Mouse (Mus musculus): Measurements from ENCODE around the gene Rdh9. TPM values are rescaled to one million over a fixed set of nuclear protein-coding genes. Genes with fewer than 3 reads are reported as not detected.

Gene Rdh9
- polyA plus RNA-seq (2017; shearing (Covaris generic)): 1 to 10 TPM in 1 of 2 experiments, under 1 TPM in 1; 0.13 to 2.6 TPM

DNA sequence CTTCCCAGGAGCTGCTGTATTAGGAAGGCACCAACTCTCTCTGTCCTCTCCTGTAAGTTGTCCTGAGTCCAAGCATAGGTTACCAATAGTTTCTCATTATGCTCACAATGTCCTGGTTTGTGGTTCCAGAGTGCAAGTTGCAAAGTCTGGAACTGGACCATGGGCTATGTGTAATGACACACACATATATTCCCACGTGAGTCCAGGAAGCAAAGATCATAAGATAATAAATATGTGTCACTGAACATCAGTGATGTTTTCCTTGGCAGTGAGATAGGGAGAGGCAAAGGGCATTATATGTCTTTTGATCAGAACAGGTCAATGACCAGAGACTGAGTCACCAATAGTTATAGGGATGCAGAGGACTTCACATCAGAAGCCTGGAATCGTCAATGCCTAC is at the start of gene Rdh9:
Rdh9 (plus strand) TSS at position 376 of the 400 bp plus-strand sequence.

GRCm38 (mm10) chr10:127739083-127739660 is 37.0 kb upstream of the Rdh9 start, which contains the start of gene Zbtb39:
Gene Zbtb39 (plus strand): TSS chr10:127739538.

DNA sequence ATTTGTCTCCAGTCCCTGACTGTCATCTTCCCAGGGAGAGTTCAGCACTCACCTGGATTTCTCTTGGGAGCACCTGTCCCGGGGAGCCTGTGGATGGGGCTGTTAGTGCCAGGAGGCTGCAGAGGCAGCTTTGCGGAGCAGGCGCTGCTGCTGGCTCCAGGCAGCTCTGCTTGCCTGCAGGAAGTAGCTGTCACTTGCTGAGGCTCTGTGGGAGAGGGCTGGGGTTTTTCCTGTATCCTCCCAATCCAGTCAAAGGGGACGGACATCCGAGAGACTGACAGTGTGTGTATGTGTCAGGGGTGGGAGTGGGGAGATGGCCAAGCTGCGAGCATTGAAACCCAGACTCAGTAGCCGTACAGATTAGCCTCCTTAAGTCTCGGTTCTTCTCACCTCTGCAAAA is 24.6 kb upstream of the Rdh9 start, which contains the start of gene Gpr182:
Gpr182 (minus strand) TSS at position 185 of the 400 bp plus-strand sequence.

GRCm38 (mm10) chr10:127759181-127760110 is 16.7 kb upstream of the Rdh9 start, which contains the start of the genes Rdh1 and Rdh16f1:
Gene Rdh1 (plus strand): TSS chr10:127759721.
Gene Rdh16f1 (plus strand): TSS chr10:127759787.

GRCm38 (mm10) chr10:127800891-127801290 is 24.7 kb downstream of the Rdh9 start, which contains the start of gene Rdh16:
Gene Rdh16 (plus strand): TSS chr10:127801152.

Other genes with a start within 250 kb of the Rdh9 start
- gene Nxph4, start 241.8 kb upstream of the Rdh9 start, polyA plus RNA-seq (2017; shearing (Covaris generic)): under 1 TPM in 1 of 2 experiments, not detected in 1; 0.17 TPM
- gene Lrp1, start 155.2 kb upstream of the Rdh9 start, polyA plus RNA-seq (2017; shearing (Covaris generic)): 1 to 10 TPM in 1 of 2 experiments, under 1 TPM in 1; 0.36 to 2.3 TPM
- 100 to 1,000 TPM; 207 to 235 TPM for gene Stat6, start 133.4 kb upstream of the Rdh9 start, polyA plus RNA-seq (2017; shearing (Covaris generic))
- gene Nemp1, start 109.5 kb upstream of the Rdh9 start, polyA plus RNA-seq (2017; shearing (Covaris generic)): 1 to 10 TPM; 7.2 to 9.8 TPM
- gene Nab2, start 107.8 kb upstream of the Rdh9 start, polyA plus RNA-seq (2017; shearing (Covaris generic)): 10 to 100 TPM; 64.6 to 67.1 TPM
- gene Myo1a, start 71.2 kb upstream of the Rdh9 start, polyA plus RNA-seq (2017; shearing (Covaris generic)): under 1 TPM; 0.23 to 0.54 TPM
- 1 to 10 TPM in 1 of 2 experiments, under 1 TPM in 1; 0.48 to 2.2 TPM for gene Tac2, start 51.9 kb upstream of the Rdh9 start, polyA plus RNA-seq (2017; shearing (Covaris generic))
- under 1 TPM; 0.64 to 0.82 TPM for gene Zbtb39, start 36.8 kb upstream of the Rdh9 start, polyA plus RNA-seq (2017; shearing (Covaris generic))
- under 1 TPM in 1 of 2 experiments, not detected in 1; 0.11 TPM for gene Gpr182, start 24.7 kb upstream of the Rdh9 start, polyA plus RNA-seq (2017; shearing (Covaris generic))
- gene Rdh1, start 16.7 kb upstream of the Rdh9 start, polyA plus RNA-seq (2017; shearing (Covaris generic)): under 1 TPM; 0.18 to 0.34 TPM
- gene Rdh16f1, start 16.6 kb upstream of the Rdh9 start, polyA plus RNA-seq (2017; shearing (Covaris generic)): 1 to 10 TPM in 1 of 2 experiments, not detected in 1; 1.1 TPM
- under 1 TPM; 0.23 to 0.53 TPM for gene Rdh16, start 24.8 kb downstream of the Rdh9 start, polyA plus RNA-seq (2017; shearing (Covaris generic))
- gene Rdh19, start 73.5 kb downstream of the Rdh9 start, polyA plus RNA-seq (2017; shearing (Covaris generic)): under 1 TPM in 1 of 2 experiments, not detected in 1; 0.22 TPM
- not detected for gene Rdh16f2, start 90.1 kb downstream of the Rdh9 start, polyA plus RNA-seq (2017; shearing (Covaris generic))
- 1 to 10 TPM in 1 of 2 experiments, not detected in 1; 1.1 TPM for gene Rdh7, start 112.4 kb downstream of the Rdh9 start, polyA plus RNA-seq (2017; shearing (Covaris generic))
- under 1 TPM in 1 of 2 experiments, not detected in 1; 0.59 TPM for gene Sdr9c7, start 122.1 kb downstream of the Rdh9 start, polyA plus RNA-seq (2017; shearing (Covaris generic))
- not detected for gene Hsd17b6, start 231.2 kb downstream of the Rdh9 start, polyA plus RNA-seq (2017; shearing (Covaris generic))
- 10 to 100 TPM; 15.8 to 19.5 TPM for gene Prim1, start 238.8 kb downstream of the Rdh9 start, polyA plus RNA-seq (2017; shearing (Covaris generic))

Data from inflammation-experienced regulatory T-cells (primary cell).